Mouse (Mus musculus) hematopoietic stem cell, adult 5-6 weeks (primary cell): Measurements from ENCODE around the gene Mki67. TPM values are rescaled to one million over a fixed set of nuclear protein-coding genes. Genes with fewer than 3 reads are reported as not detected.
A peak's percentile ranks its signal among the peaks of the same experiment; 100 is the strongest.
"Not testable (repeated sequence)": the region's sequence is repeated elsewhere in the genome, so short reads cannot be mapped to it uniquely, and the experiment has no call there.

Source experiments
- ATAC-seq, 2 experiments: fragments of 125-278 bp in 1 of 2; replicated peaks in 1 of 2; 2 replicates each; pipeline ENCODE4 v1.8.0; 2016 to 2017; ENCODE audit warnings: inconsistent platforms in 2 of 2, mild to moderate bottlenecking in 2 of 2, moderate number of reproducible peaks in 2 of 2, low read depth in 1 of 2, moderate TSS enrichment in 1 of 2; ENCODE audit not compliant: low FRiP score in 2 of 2, poor library complexity in 2 of 2, severe bottlenecking in 2 of 2, insufficient read depth in 1 of 2, low TSS enrichment in 1 of 2
- total RNA-seq: library from RNA; stranded (forward); fragments of 172-1452, 232-1000 nt; gene quantifications from 2 replicates; pipeline ENCODE4 v1.2.3, GENCODE M21; 2017

The Mki67 gene
- total RNA-seq, 1 experiment from 2014 or later, result 235 TPM

- ATAC-seq, result no peak
Observed at GRCm38 (mm10) chr7:135723672-135724341, 7.6 kb upstream of the Mki67 start.

- no peak for ATAC-seq
Observed at GRCm38 (mm10) chr7:135722011-135722838, 6.1 kb upstream of the Mki67 start.

DNA sequence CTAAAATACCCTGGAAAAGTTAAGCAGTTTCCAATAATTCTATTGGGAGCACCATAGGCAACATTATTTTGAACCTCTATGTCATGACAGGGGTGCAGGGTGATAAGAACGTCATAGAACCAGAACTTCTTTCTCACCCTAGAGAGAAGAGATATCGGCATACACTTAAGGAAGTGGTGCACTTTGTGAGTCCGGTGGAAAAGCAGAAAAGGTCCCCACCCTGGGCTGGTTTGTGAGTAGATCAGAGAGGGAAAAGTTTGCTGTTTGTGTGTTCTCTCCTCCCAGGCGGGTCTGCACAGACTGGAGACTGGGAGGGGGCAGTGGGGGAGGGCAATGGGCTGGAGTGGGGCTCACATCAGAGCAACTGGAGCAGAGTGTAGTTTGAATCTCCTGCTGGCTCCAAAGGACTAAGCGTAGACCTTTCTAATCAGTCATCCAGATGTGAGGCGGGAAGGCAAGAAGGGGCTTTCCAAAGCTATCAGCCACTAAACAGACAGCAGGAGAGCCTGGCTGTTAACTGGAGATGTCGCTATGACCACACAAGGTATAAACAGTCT lies 5.4 kb upstream of the Mki67 start:
- peak; percentile 51 to 57; a peak in 3 of 4 replicates for ATAC-seq

- ATAC-seq, result no peak
Observed at GRCm38 (mm10) chr7:135716968-135717557, 902 bp upstream of the Mki67 start.

DNA sequence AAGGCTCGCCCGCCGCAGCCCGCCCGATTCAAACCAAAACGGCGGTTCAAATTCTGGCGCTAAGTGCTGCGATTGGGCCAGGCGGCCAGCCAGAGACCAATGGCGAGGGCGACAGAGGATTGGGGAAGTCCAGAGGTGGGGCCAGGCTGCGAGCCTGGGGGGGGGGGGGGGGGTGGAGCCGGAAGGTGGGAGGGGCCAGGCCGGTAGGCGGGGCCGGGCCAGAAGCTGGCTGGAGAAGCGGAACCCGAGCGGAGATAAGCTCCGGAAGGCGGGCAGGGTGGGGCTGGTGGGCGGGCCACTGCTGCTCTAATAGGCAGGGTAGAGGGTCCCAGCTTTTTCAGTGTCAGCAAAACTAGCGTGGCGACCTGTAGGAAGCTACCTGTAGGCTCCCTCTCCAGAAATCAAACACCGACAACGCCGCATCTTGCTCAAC lies 300 bp upstream of the Mki67 start:
- peak; percentile 77 to 90 for ATAC-seq

GRCm38 (mm10) chr7:135715166-135715565 lies 995 bp downstream of the Mki67 start:
- ATAC-seq, result no peak

DNA sequence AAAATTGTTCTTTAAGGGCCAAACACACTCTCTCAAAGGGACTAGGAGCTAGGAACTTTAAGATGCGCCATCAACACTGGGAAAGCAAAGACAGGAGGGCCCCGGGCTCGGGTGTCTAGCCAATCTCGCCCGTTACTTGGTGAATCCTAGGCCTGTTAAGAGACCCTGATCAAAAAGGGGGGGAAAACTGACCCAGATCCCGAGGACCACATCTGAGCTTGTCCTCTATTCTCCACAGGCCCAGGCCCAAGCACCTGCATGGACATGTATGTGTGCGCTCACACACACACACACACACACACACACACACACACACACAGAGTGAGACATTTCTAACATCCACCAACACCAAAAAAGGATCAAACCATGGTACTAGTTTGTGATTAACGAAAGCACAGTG lies 2.8 kb downstream of the Mki67 start:
- no peak for ATAC-seq

- no peak for ATAC-seq
Observed at GRCm38 (mm10) chr7:135712534-135712933, 3.6 kb downstream of the Mki67 start.

GRCm38 (mm10) chr7:135710702-135711101 lies 5.5 kb downstream of the Mki67 start:
- ATAC-seq, result no peak

DNA sequence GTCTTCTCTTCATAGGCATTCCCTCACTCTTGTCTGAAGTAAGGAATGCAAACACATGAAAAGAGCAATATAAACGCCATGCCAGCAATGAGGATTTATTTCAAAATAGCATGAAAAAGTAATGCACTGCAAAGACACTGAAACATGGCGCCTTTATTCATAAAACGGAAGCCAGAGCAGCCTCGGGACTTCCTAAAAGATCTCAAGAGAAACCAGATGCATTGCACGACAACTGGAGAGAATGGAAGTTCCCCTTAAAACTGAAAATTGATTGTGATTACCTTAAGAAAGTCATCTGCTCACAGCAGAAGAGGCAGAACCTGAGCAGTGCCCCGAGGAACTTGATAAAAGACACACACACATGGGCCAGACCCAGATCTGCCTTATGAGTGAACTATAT lies 10.4 kb downstream of the Mki67 start:
- peak; percentile 18 to 31; a peak in 1 of 4 replicates for ATAC-seq

- peak; percentile 63 to 78 for ATAC-seq
Observed at GRCm38 (mm10) chr7:135705083-135705482, 11.1 kb downstream of the Mki67 start.

DNA sequence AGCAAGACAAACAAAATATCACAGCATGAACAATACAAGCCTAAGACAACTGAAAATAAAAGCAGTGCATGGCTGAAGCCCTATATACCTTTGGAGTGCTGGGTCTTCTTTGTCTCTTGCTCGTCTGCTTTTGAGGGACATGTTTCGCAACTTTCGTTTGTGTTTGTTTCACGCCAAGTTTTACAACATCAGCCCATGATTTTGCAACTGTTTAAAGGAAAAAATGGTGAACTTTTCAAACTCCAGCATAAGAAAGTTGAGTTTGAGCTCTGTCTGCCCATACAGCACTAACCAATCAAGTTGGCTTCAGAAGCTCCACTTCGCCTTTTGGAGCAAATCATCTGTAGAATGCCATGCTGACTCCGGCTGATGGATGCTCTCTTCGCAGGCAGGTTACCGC lies 11.9 kb downstream of the Mki67 start:
- no peak for ATAC-seq

- no peak for ATAC-seq
Observed at GRCm38 (mm10) chr7:135703600-135704148, 12.5 kb downstream of the Mki67 start.

GRCm38 (mm10) chr7:135699351-135699750 lies 16.8 kb downstream of the Mki67 start:
- ATAC-seq, result not testable (repeated sequence)

DNA sequence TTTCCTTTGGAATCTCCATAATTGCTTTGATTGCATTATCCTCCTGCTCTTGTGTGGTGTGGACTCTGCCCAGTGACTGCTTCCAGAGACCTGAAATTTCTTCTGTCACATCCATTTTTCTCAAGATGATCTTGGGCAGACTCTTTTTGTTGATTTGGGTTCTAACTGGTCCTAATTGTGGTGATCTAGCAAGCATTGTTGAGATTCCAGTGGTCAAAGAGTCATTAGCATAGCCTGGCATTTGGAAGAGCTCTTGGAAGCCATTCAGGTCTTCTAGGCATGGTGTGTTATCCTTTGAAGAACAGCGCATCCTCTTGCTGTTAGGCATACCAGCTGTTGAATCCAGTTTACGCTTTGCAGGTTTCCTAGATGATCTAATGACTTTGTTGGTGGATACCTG lies 17.8 kb downstream of the Mki67 start:
- ATAC-seq, result no peak

- not testable (repeated sequence) for ATAC-seq
Observed at GRCm38 (mm10) chr7:135697021-135697740, 19.0 kb downstream of the Mki67 start.

DNA sequence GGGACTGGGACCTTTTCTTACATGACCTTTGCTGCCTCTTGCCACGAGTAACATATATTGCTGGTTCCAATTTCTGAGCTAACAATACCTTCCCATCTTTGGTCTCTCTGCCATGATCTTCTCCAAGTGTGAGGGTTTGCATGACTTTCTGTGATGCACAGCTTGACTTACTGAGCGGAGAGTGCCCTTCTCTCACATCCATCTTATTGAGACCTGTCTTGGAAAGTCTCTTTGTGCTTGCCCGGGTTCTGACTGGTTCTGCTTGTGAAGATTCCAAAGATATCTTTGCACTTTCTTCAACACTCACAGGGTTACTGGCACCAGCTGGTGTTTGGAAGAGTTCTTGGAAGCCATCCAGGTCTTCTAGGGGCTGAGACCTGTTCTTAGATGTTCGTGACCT lies 20.0 kb downstream of the Mki67 start:
- no peak for ATAC-seq
